Mouse (Mus musculus) brain, adult 2 months (tissue): Measurements from ENCODE around the gene 4930432K21Rik.

Source experiments
- DNase-seq: peaks from one replicate; pipeline ENCODE4 v3.0.0; 2011; ENCODE audit warnings: low read depth, low spot score

Gene 4930432K21Rik

GRCm38 (mm10) chr8:84148531-84148850, 666 bp downstream of the 4930432K21Rik start:
- no peak for DNase-seq

- no peak for DNase-seq
Observed at GRCm38 (mm10) chr8:84149181-84149580, 1.4 kb downstream of the 4930432K21Rik start.

- no peak for DNase-seq
Observed at GRCm38 (mm10) chr8:84157620-84158019, 9.8 kb downstream of the 4930432K21Rik start.

GRCm38 (mm10) chr8:84167696-84168095, 19.9 kb downstream of the 4930432K21Rik start:
- no peak for DNase-seq

- DNase-seq = no peak
Observed at GRCm38 (mm10) chr8:84170096-84170495, 22.3 kb downstream of the 4930432K21Rik start.

- DNase-seq = peak; percentile 75
Observed at GRCm38 (mm10) chr8:84173861-84174260, 26.0 kb downstream of the 4930432K21Rik start.

- DNase-seq = no peak
Observed at GRCm38 (mm10) chr8:84176560-84176959, 28.7 kb downstream of the 4930432K21Rik start.

GRCm38 (mm10) chr8:84177405-84177804, 29.6 kb downstream of the 4930432K21Rik start:
- DNase-seq = no peak

- DNase-seq = no peak
Observed at GRCm38 (mm10) chr8:84178592-84178991, 30.8 kb downstream of the 4930432K21Rik start.

GRCm38 (mm10) chr8:84179946-84180345, 32.1 kb downstream of the 4930432K21Rik start:
- DNase-seq = no peak

- DNase-seq = no peak
Observed at GRCm38 (mm10) chr8:84180530-84181190, 32.8 kb downstream of the 4930432K21Rik start.

- DNase-seq = no peak
Observed at GRCm38 (mm10) chr8:84182833-84183232, 35.0 kb downstream of the 4930432K21Rik start.

GRCm38 (mm10) chr8:84183261-84184084, 35.6 kb downstream of the 4930432K21Rik start:
- DNase-seq = no peak

- DNase-seq = peak; percentile 32
Observed at GRCm38 (mm10) chr8:84184085-84185043, 36.5 kb downstream of the 4930432K21Rik start.

- DNase-seq = no peak
Observed at GRCm38 (mm10) chr8:84185117-84185516, 37.3 kb downstream of the 4930432K21Rik start, which contains the start of gene Nanos3. Nanos3 (minus strand) TSS chr8:84185217.

GRCm38 (mm10) chr8:84186547-84186946, 38.7 kb downstream of the 4930432K21Rik start:
- peak; percentile 90 for DNase-seq

GRCm38 (mm10) chr8:84187065-84187755, 39.4 kb downstream of the 4930432K21Rik start:
- peak; percentile 77 for DNase-seq

GRCm38 (mm10) chr8:84188671-84189070, 40.8 kb downstream of the 4930432K21Rik start:
- no peak for DNase-seq

- DNase-seq = no peak
Observed at GRCm38 (mm10) chr8:84189603-84190002, 41.8 kb downstream of the 4930432K21Rik start.

- DNase-seq = no peak
Observed at GRCm38 (mm10) chr8:84190191-84190867, 42.5 kb downstream of the 4930432K21Rik start.

GRCm38 (mm10) chr8:84192023-84192422, 44.2 kb downstream of the 4930432K21Rik start:
- peak; percentile 84 for DNase-seq
